Mouse (Mus musculus) hindbrain, embryonic 16.5 days (tissue): ENCODE measurements at regions not wholly inside any gene's neighbourhood (a gene's known extent, or its start where the extent isn't known, plus 50 kb on each side); places are given as distances from the start of the nearest gene placed in this dataset.

Experiments
- ATAC-seq: fragments of 200-750 bp; cut with Nextera tagmentation; 2 replicates; pipeline ENCODE4 v1.8.0; 2017; ENCODE audit warnings: moderate TSS enrichment, moderate library complexity
- H3K27ac ChIP-seq: fragments of 300-500 bp; sonication (generic); 2 replicates; pipeline ENCODE4 v1.5.1; 2014; ENCODE audit warnings: low read depth, mild to moderate bottlenecking, control low read depth, low read length, moderate library complexity
- H3K27me3 ChIP-seq: fragments of 300-500 bp; sonication (generic); replicated peaks from 2 replicates; pipeline ENCODE4 v1.6.1; 2014; ENCODE audit warnings: low read length; ENCODE audit not compliant: control insufficient read depth, insufficient read depth
- H3K36me3 ChIP-seq: fragments of 300-500 bp; sonication (generic); 2 replicates; pipeline ENCODE4 v1.6.1; 2014; ENCODE audit warnings: mild to moderate bottlenecking, low read length, moderate library complexity, mixed read lengths; ENCODE audit not compliant: control insufficient read depth, insufficient read depth
- H3K4me1 ChIP-seq: fragments of 300-500 bp; sonication (generic); 2 replicates; pipeline ENCODE4 v1.6.1; 2014; ENCODE audit warnings: low read depth, low read length; ENCODE audit not compliant: control insufficient read depth, insufficient read depth
- H3K4me2 ChIP-seq: fragments of 300-500 bp; sonication (generic); 2 replicates; pipeline ENCODE4 v1.6.1; 2014; ENCODE audit warnings: mild to moderate bottlenecking, low read length, control low read depth, moderate library complexity
- H3K4me3 ChIP-seq: fragments of 300-500 bp; sonication (generic); 2 replicates; pipeline ENCODE4 v1.5.1; 2014; ENCODE audit warnings: mild to moderate bottlenecking, low read length, control low read depth, moderate library complexity
- H3K9ac ChIP-seq: fragments of 300-500 bp; sonication (generic); 2 replicates; pipeline ENCODE4 v1.6.1; 2014; ENCODE audit warnings: low read depth, mild to moderate bottlenecking, control low read depth, low read length, moderate library complexity
- H3K9me3 ChIP-seq: fragments of 300-500 bp; sonication (generic); 2 replicates; pipeline ENCODE4 v1.6.1; 2014; ENCODE audit warnings: mild to moderate bottlenecking, low read length, moderate library complexity; ENCODE audit not compliant: control insufficient read depth
- WGBS: fragments of 180-500 bp; shearing (Covaris S2); extraction: QIAGEN DNeasy Blood & Tissue Kit; methylation state at CpG from one replicate; pipeline ENCODE4 v1.1.7; 2014; 5-methylcytosine and 5-hydroxymethylcytosine counted together

DNA sequence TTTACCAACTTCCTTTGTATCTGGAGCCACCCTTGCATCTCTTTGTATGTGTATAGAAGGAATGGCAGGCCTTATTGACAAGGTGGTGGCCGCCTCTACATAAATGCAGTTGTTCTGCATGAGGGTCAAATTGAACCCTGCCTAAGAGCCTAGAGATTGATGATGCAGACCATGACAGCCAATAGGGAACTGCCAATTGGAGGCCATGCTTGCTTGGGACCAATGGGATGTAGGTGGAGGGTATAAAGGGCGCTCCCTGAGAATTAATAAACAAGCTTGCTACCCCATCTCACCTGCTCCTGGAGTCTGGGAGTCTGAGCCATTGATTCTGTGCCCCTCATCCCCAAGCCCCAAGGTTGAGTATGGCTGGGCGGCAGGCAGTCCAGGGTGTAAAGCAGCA lies 294.7 kb downstream of the Rps24 start:
- no peak for ATAC-seq
- WGBS: 83% methylated on average over 3 of the region's 3 CpGs
- no peak overlapping the region for H3K9ac ChIP-seq
- peaks cover 18% of the 10 kb centered on the region for H3K4me1 ChIP-seq
- H3K4me2 ChIP-seq: no peak overlapping the region
- no peaks in the 10 kb centered on the region for H3K27me3 ChIP-seq
- no peak overlapping the region for H3K27ac ChIP-seq
- no peak overlapping the region for H3K4me3 ChIP-seq
- no peaks in the 10 kb centered on the region for H3K36me3 ChIP-seq
- H3K9me3 ChIP-seq: no peaks in the 10 kb centered on the region

DNA sequence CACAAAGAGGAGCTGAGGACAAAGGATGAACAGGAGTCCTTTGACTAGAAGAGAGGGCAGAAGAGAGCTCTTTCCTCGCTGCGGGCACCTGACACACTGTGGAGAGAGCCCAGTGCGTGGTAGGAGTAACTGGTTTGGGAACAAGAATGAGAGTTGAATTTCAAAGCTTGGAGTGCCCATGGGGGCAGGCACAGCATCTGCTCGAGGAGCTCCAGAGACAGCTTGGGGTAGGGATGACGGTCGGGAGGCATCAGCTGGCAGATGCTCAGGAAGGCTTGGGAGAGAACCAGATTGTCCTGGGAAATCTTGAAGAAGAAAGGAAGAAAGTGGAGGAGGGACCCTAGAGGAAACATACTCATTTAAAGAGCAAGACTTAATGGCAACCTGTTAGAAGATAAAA lies 297.0 kb downstream of the Rps24 start:
- Histone ChIP-seq H3K9me3 (no peaks in the 10 kb centered on the region), H3K27me3 (no peaks in the 10 kb centered on the region), H3K4me3 (no peak overlapping the region), H3K27ac (no peak overlapping the region), H3K4me1 (peaks cover 10% of the 10 kb centered on the region), H3K36me3 (no peaks in the 10 kb centered on the region), H3K4me2 (no peak overlapping the region), H3K9ac (no peak overlapping the region)
- WGBS: 58% methylated on average over 6 of the region's 6 CpGs
- no peak for ATAC-seq

DNA sequence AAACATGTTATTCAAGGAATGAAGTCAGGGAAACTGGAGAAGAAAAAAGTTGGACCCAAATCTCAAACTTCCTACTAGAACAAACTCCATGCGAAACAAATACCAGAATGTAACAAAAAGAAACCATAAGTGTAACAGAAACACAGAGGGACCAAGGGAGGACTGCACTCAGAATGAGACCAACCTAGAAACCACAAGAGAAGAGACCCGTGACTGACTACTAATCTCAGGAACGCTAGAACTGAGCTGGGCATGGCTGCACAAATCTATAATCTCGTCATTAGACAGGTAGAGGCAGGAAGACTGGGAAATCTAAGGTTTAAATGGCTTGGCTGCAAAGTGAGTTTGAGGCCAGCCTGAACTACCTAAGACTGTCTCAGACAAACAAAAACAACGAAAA lies 298.5 kb downstream of the Rps24 start:
- H3K9ac ChIP-seq: no peak overlapping the region
- H3K27me3 ChIP-seq: no peaks in the 10 kb centered on the region
- no peak overlapping the region for H3K4me2 ChIP-seq
- no peak overlapping the region for H3K27ac ChIP-seq
- H3K36me3 ChIP-seq: no peaks in the 10 kb centered on the region
- H3K9me3 ChIP-seq: no peaks in the 10 kb centered on the region
- 90% methylated on average over 5 of the region's 5 CpGs for WGBS
- no peak overlapping the region for H3K4me3 ChIP-seq
- ATAC-seq: no peak
- peaks cover 4% of the 10 kb centered on the region; the same call in 1 of the 2 replicates for H3K4me1 ChIP-seq

DNA sequence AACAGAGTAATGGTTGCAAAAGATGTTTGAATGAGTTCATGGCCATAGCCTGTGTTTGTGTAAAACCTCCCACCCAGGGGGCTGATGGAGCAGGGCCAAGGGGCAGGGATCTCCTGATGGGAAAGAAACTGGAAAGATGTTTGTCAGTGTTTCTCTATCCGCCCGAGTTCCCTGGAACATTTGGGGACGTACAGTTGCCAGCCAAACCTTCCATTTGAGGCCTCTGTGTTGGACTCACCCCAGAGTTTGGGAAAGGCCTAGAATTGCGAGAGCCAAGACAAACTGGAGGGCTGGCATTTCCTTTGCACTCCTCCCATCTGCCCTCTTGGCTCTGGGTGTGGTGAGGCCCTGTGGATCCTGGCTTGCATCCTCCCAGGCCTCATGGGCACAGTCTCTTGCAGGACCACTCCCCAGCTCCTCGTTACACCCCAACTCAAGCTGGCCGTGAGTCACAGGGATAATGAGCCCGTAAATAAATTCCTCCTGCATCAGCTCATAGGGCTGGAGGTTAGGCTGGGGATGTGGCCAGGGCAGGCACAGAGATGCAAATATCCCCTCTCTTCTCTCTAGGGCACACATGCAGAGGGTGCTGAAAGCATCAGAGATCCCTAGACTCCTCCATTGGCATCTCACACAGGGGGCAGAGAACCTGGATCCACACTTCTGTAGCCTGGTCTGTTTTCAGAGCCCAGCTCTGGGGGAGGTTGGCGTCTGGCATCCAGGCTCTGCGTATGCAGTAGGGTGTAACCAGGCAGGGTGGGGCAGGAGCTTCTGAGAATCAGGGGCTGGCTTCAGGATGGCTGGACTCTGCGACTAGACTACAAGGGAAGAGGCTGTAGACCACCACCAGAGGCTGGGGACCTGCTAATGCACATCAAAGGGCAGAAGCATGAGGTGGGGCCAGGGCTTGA lies 306.7 kb downstream of the Rps24 start:
- peaks cover 2% of the 10 kb centered on the region; the same call in 1 of the 2 replicates for H3K4me1 ChIP-seq
- H3K4me3 ChIP-seq: no peak overlapping the region
- no peaks in the 10 kb centered on the region for H3K9me3 ChIP-seq
- H3K4me2 ChIP-seq: no peak overlapping the region
- WGBS: 50% methylated on average over 10 of the region's 10 CpGs
- no peaks in the 10 kb centered on the region for H3K27me3 ChIP-seq
- H3K9ac ChIP-seq: no peak overlapping the region
- no peaks in the 10 kb centered on the region for H3K36me3 ChIP-seq
- H3K27ac ChIP-seq: peak overlapping the region; percentile 42; the same call in 1 of the 2 replicates
- peak; percentile 83 for ATAC-seq

DNA sequence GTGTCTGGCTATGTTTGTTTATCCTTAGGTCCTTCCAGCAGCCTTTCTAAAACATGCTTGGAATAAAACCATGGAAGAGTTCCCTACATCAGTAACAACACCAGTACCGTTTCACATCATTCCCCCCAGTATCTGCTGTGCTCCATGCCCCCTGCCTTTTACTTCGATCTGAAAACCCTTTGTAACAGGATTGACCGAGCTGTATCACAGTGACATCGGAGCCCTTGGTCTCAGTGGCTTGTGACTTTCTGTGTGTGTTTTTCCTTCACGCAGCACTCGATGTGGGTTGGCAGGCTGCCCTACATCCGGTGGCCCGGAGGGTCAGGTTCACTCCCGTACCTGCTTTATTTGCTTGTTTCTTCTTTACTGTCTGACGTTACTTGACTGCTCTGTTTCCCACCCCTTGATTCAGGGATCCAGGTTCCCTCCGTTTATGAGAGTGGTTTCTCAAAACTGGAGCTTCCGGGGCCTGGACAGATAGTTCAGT lies 307.5 kb downstream of the Rps24 start:
- Histone ChIP-seq H3K36me3 (no peaks in the 10 kb centered on the region), H3K27me3 (no peaks in the 10 kb centered on the region), H3K4me1 (peaks cover 2% of the 10 kb centered on the region; the same call in 1 of the 2 replicates), H3K4me3 (no peak overlapping the region), H3K4me2 (no peak overlapping the region), H3K27ac (no peak overlapping the region), H3K9ac (no peak overlapping the region), H3K9me3 (no peaks in the 10 kb centered on the region)
- ATAC-seq: no peak
- 64% methylated on average over 12 of the region's 12 CpGs for WGBS

DNA sequence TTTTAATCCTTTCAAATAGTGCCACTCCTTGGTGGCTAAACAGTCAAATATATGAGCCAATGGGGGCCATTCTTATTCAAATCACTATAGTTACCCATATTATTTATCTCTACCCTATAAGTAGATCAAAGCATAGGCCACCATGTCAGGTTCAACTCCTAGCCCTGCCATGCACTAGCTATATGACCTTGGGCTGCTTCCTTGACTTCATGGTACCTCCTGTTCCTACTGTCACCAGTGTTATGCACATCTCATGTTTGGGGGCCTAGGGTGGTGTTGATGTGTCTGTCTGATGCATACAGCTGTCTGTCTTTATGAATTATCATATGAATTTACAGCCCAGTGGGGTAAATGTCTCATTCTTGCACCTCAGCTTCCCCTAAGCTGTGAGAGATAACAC lies 310.6 kb downstream of the Rps24 start:
- Histone ChIP-seq H3K36me3 (no peaks in the 10 kb centered on the region), H3K4me1 (peaks cover 2% of the 10 kb centered on the region; the same call in 1 of the 2 replicates), H3K4me2 (no peak overlapping the region), H3K4me3 (no peak overlapping the region), H3K9me3 (no peaks in the 10 kb centered on the region), H3K27me3 (no peaks in the 10 kb centered on the region), H3K27ac (no peak overlapping the region), H3K9ac (no peak overlapping the region)
- no peak for ATAC-seq

DNA sequence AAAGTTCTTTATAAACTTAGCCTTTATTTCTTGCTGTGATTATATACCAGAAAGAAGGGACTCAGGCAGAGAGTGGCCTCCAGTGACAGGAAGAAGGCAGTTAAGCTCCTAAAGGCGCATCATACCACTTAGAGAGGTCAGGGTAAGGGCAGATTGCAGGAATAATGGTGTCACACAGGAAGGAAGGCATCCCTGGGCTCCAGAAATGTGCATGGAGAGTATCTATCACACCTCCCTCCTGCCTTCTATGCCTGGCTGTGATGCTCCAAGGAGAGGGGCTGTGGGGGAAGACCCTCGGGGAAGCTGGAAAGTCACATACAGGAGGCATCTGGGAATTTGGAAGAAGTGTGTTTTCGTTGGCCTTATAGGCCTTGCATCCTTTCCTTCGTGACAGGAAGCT lies 311.1 kb downstream of the Rps24 start:
- 84% methylated on average over 4 of the region's 4 CpGs for WGBS
- no peak for ATAC-seq
- H3K27me3 ChIP-seq: no peaks in the 10 kb centered on the region
- no peak overlapping the region for H3K4me3 ChIP-seq
- no peak overlapping the region for H3K4me2 ChIP-seq
- peaks cover 2% of the 10 kb centered on the region; the same call in 1 of the 2 replicates for H3K4me1 ChIP-seq
- H3K27ac ChIP-seq: no peak overlapping the region
- H3K36me3 ChIP-seq: no peaks in the 10 kb centered on the region
- H3K9ac ChIP-seq: no peak overlapping the region
- H3K9me3 ChIP-seq: no peaks in the 10 kb centered on the region

DNA sequence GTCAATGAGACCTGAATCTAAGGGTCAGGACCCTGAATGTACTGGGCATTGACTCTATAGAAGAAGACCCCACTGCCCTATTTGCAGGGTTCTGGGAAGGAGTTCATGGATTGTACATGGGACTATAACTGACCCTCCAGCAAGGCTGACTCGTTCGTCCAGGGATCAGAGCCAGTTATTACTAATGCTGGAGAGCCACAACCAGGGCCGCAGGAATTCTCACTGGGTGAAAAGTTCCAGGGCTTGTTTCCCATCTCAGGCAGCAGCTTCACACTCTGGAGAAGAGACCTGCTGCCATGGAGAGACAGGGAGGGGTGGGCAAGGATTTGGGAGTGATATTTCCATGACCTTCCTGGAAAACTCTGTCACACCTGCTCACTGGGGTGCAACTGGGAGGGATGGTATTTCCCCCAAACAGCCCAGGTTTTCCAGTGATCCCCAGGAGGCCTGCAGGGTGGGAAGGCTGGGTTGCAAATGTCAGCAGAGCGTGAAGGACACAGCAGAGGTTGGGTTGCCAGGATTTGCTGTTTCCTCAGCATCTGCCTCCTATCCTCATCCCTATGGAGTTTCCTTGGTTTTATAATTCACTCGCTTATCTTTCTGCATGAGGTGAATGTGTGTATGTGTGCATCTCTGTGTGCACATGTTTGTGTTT lies 316.2 kb downstream of the Rps24 start:
- H3K27me3 ChIP-seq: no peaks in the 10 kb centered on the region
- H3K9me3 ChIP-seq: no peaks in the 10 kb centered on the region
- no peaks in the 10 kb centered on the region for H3K36me3 ChIP-seq
- no peak for ATAC-seq
- H3K27ac ChIP-seq: no peak overlapping the region
- H3K4me1 ChIP-seq: no peaks in the 10 kb centered on the region
- no peak overlapping the region for H3K4me2 ChIP-seq
- no peak overlapping the region for H3K4me3 ChIP-seq
- WGBS: 77% methylated on average over 5 of the region's 5 CpGs
- H3K9ac ChIP-seq: no peak overlapping the region

DNA sequence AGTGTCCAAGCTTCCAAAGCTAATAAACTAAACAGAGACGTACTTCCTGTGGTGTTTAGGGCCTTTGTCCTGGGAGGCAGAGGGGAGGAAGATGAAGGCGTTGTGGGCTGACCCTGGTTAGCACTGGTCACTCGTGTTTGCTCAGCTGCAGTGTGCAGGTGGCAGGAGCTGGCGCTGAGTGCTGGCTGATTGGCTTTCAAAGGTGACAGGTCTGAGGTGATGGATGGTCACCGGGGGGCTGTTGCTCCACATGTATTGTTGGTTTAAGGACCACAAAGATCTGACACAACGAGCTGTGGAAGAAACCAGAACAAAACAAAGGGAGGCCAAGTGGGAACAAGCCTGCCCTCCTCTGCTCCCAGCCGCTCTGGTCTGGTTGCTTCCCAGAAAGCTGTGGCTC lies 320.1 kb downstream of the Rps24 start:
- no peaks in the 10 kb centered on the region for H3K9me3 ChIP-seq
- no peak for ATAC-seq
- WGBS: 16% methylated on average over 7 of the region's 7 CpGs

More for the DNA sequence above, 320.1 kb downstream of the Rps24 start:
- Histone ChIP-seq H3K27me3 (no peaks in the 10 kb centered on the region), H3K27ac (no peak overlapping the region), H3K4me2 (no peak overlapping the region), H3K36me3 (no peaks in the 10 kb centered on the region), H3K9ac (no peak overlapping the region), H3K4me3 (no peak overlapping the region), H3K4me1 (no peaks in the 10 kb centered on the region)
